Mouse (Mus musculus) spleen, adult 12 weeks (tissue): ENCODE results near the gene Slc11a1.

Experiments used
- DNase-seq: peaks from one replicate; pipeline ENCODE4 v3.0.0; 2022; ENCODE audit warnings: low spot score

The Slc11a1 gene

GRCm38 (mm10) chr1:74353453-74354229 lies 21.4 kb upstream of the Slc11a1 start:
- no peak for DNase-seq

GRCm38 (mm10) chr1:74357531-74357930 lies 17.5 kb upstream of the Slc11a1 start:
- DNase-seq, result no peak

- no peak for DNase-seq
Observed at GRCm38 (mm10) chr1:74359952-74360517, 15.0 kb upstream of the Slc11a1 start.

- DNase-seq, result no peak
Observed at GRCm38 (mm10) chr1:74361812-74362211, 13.2 kb upstream of the Slc11a1 start, which contains the start of gene Catip. TSS of gene Catip (plus strand) at chr1:74362108.

- no peak for DNase-seq
Observed at GRCm38 (mm10) chr1:74362325-74363229, 12.4 kb upstream of the Slc11a1 start.

- no peak for DNase-seq
Observed at GRCm38 (mm10) chr1:74363437-74363836, 11.6 kb upstream of the Slc11a1 start.

GRCm38 (mm10) chr1:74364270-74364669 lies 10.7 kb upstream of the Slc11a1 start:
- no peak for DNase-seq

- DNase-seq, result no peak
Observed at GRCm38 (mm10) chr1:74367886-74368645, 6.9 kb upstream of the Slc11a1 start.

- DNase-seq, result no peak
Observed at GRCm38 (mm10) chr1:74370040-74370439, 5.0 kb upstream of the Slc11a1 start.

- no peak for DNase-seq
Observed at GRCm38 (mm10) chr1:74373372-74373771, 1.6 kb upstream of the Slc11a1 start.

- no peak for DNase-seq
Observed at GRCm38 (mm10) chr1:74375561-74375960, 566 bp downstream of the Slc11a1 start.

- DNase-seq, result no peak
Observed at GRCm38 (mm10) chr1:74376396-74376795, 1.4 kb downstream of the Slc11a1 start.

- DNase-seq, result no peak
Observed at GRCm38 (mm10) chr1:74379058-74379504, 4.1 kb downstream of the Slc11a1 start.

GRCm38 (mm10) chr1:74380484-74380883 lies 5.5 kb downstream of the Slc11a1 start:
- DNase-seq, result no peak

- no peak for DNase-seq
Observed at GRCm38 (mm10) chr1:74381588-74382021, 6.6 kb downstream of the Slc11a1 start.

- DNase-seq, result no peak
Observed at GRCm38 (mm10) chr1:74383385-74383784, 8.4 kb downstream of the Slc11a1 start.

- DNase-seq, result no peak
Observed at GRCm38 (mm10) chr1:74384525-74384924, 9.5 kb downstream of the Slc11a1 start.

- DNase-seq, result no peak
Observed at GRCm38 (mm10) chr1:74385064-74385463, 10.1 kb downstream of the Slc11a1 start.

GRCm38 (mm10) chr1:74385531-74385930 lies 10.5 kb downstream of the Slc11a1 start:
- DNase-seq, result no peak

GRCm38 (mm10) chr1:74386363-74386713 lies 11.3 kb downstream of the Slc11a1 start:
- DNase-seq, result no peak

- DNase-seq, result peak; percentile 90
Observed at GRCm38 (mm10) chr1:74386714-74387385, 11.9 kb downstream of the Slc11a1 start.
